Mouse (Mus musculus) liver, postnatal 0 days (tissue): ENCODE data around the gene Vps72. TPM values are rescaled to one million over a fixed set of nuclear protein-coding genes. Genes with fewer than 3 reads are reported as not detected.

ENCODE experiments used
- ATAC-seq: fragments of 200-750 bp; cut with Nextera tagmentation; 2 replicates; pipeline ENCODE4 v1.8.0; 2017; ENCODE audit warnings: mild to moderate bottlenecking, moderate library complexity
- DNase-seq: peaks from one replicate; pipeline ENCODE4 v3.0.0-alpha.2; 2016
- H3K27ac ChIP-seq: fragments of 300-500 bp; sonication (generic); 2 replicates; pipeline ENCODE4 v1.5.1; 2014; ENCODE audit warnings: antibody characterized with exemption, moderate library complexity, mild to moderate bottlenecking, low read depth
- H3K27me3 ChIP-seq: fragments of 300-500 bp; sonication (generic); 2 replicates; pipeline ENCODE4 v1.6.1; 2014; ENCODE audit warnings: low read length, control low read depth, mixed read lengths; ENCODE audit not compliant: insufficient read depth
- H3K36me3 ChIP-seq: fragments of 300-500 bp; sonication (generic); replicated peaks from 2 replicates; pipeline ENCODE4 v1.6.1; 2014; ENCODE audit warnings: mild to moderate bottlenecking, control low read depth, low read length, moderate library complexity, mixed read lengths; ENCODE audit not compliant: insufficient read depth
- H3K4me1 ChIP-seq: fragments of 300-500 bp; sonication (generic); 2 replicates; pipeline ENCODE4 v1.6.1; 2014; ENCODE audit warnings: antibody characterized with exemption, mild to moderate bottlenecking, control low read depth; ENCODE audit not compliant: insufficient read depth
- H3K4me2 ChIP-seq: fragments of 300-500 bp; sonication (generic); 2 replicates; pipeline ENCODE4 v1.6.1; 2014; ENCODE audit warnings: low read depth, mild to moderate bottlenecking, low read length, moderate library complexity, mixed read lengths
- H3K4me3 ChIP-seq: fragments of 300-500 bp; sonication (generic); 2 replicates; pipeline ENCODE4 v1.5.1; 2014; ENCODE audit warnings: low read depth, low read length
- H3K9ac ChIP-seq: fragments of 300-500 bp; sonication (generic); replicated peaks from 2 replicates; pipeline ENCODE4 v1.6.1; 2014; ENCODE audit warnings: mild to moderate bottlenecking, moderate library complexity
- H3K9me3 ChIP-seq: fragments of 300-500 bp; sonication (generic); 2 replicates; pipeline ENCODE4 v1.6.1; 2016; ENCODE audit warnings: mild to moderate bottlenecking, control low read depth, low read length, mixed read lengths
- CTCF ChIP-seq: sonication (generic); IDR thresholded peaks from 2 replicates; pipeline ENCODE4 v1.5.1; 2016; ENCODE audit warnings: antibody characterized with exemption, low read depth
- EP300 ChIP-seq: IDR thresholded peaks from 2 replicates; pipeline ENCODE4 v1.6.1; 2016; ENCODE audit warnings: antibody characterized with exemption, low read depth, mild to moderate bottlenecking
- WGBS: fragments of 180-500 bp; shearing (Covaris S2); extraction: QIAGEN DNeasy Blood & Tissue Kit; methylation state at CpG from one replicate; pipeline ENCODE4 v1.1.7; 2014; ENCODE audit not compliant: insufficient replicate concordance; 5-methylcytosine and 5-hydroxymethylcytosine counted together
- polyA plus RNA-seq: library from polyadenylated mRNA; unstranded; fragments of >200 nt; fragmentation: Nextera tagmentation; extraction: Ambion mirVana; gene quantifications from 2 replicates; pipeline ENCODE4 v1.2.1, GENCODE M21; 2015

Gene Vps72
- polyA plus RNA-seq, 1 experiment from 2014 or later, result 27.4 TPM

DNA sequence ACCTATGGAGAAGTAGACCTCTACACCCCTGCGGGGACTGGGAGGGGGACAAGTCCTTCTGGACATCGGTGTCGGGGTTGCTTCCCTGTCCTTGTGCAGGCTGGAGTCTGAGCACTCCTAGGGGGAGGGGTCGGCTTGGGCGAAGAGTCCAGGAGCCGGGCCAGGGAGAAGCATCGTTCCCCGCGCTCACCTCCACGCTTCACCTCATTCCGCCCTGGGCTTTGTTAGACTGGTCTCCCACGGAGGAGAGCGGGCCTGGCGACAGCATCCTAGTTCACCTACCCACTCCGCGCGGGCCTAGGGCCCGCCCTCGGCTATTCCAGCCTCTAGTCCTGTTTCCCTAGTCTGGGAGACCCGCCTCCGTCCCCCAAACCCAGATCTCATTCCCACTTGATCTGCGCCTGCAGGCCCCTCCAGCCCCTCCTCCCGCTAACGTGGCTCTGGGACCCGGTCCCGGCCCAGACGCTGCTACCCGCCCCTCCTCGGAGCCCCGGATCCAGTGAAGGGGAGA, 50.3 kb downstream of the Vps72 start:
- Histone ChIP-seq H3K9me3 (no peaks in the 10 kb centered on the region), H3K9ac (no peak overlapping the region; the same call in 1 of the 2 replicates), H3K27me3 (peaks cover 32% of the 10 kb centered on the region), H3K4me1 (peaks cover 8% of the 10 kb centered on the region; the same call in 1 of the 2 replicates), H3K4me3 (peak overlapping the region; percentile 63), H3K27ac (no peak overlapping the region), H3K4me2 (peak overlapping the region; percentile 98), H3K36me3 (no peaks in the 10 kb centered on the region)
- 4% methylated on average over 29 of the region's 30 CpGs for WGBS
- no peak for ATAC-seq
- DNase-seq, result no peak
- TF ChIP-seq EP300, result no peak
- no peak for TF ChIP-seq CTCF

DNA sequence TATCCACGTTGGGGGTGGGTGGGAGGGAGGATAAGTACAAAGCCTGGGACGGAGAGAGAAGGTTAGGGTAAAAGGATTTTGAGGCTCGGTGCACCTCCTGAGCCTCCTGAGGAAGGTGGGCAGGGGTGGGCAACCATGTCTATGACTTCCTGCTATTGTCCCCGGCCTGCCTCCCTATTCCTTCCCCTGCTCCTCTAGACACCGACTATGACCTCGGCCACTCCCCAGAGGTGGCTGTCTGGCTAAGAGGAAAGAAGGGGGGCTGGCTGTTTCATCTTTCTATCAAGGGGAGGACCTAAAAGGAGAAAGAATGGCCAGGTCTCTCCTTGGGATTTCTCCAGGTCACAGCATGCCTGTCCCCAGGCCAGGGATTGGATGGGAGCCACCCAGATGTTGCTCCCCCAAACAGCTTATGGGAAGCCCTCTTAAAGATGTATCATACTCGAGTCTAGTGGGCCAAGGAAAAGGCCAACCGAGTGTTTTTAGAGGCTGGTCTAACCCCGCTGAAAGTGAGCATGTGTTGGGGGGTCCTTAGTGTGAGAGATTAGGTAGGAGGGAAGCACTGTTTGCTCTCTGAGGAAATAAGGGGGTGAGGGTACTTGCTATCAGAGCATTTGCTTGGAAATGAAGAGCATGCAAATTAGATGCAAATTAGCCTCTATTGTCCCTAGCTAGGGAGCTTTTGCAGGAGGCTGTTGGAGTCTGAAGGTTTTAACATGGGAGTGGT, 51.0 kb downstream of the Vps72 start:
- TF ChIP-seq EP300 (no peak), CTCF (no peak)
- peak overlapping the region; percentile 63; the same call in 1 of the 2 replicates for H3K4me3 ChIP-seq
- H3K4me2 ChIP-seq, result 0 out of 2 replicates have a peak overlapping the region, but pooled peaks have one; percentile 98
- ATAC-seq (no peak), DNase-seq (no peak)
- peaks cover 32% of the 10 kb centered on the region for H3K27me3 ChIP-seq
- 19% methylated on average over 9 of the region's 9 CpGs for WGBS
- H3K9ac ChIP-seq, result no peak overlapping the region; the same call in 1 of the 2 replicates
- H3K36me3 ChIP-seq, result no peaks in the 10 kb centered on the region
- H3K27ac ChIP-seq, result no peak overlapping the region
- peaks cover 8% of the 10 kb centered on the region; the same call in 1 of the 2 replicates for H3K4me1 ChIP-seq
- no peaks in the 10 kb centered on the region for H3K9me3 ChIP-seq

DNA sequence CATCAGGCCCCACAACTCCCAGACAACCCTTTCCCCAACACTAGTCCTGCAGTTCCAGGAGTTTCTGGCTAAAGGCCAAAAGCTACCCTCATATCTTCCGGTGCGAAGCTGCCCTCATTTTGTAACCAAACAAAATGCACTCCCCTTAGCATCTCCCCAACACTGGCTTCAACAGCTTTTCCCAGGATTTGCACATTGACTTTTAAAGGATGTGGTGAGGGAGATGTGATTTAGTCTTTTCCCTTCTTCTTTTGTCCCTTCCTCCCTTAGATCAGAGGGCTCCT, 51.5 kb downstream of the Vps72 start:
- Histone ChIP-seq H3K4me3 (no peak overlapping the region), H3K4me2 (no peak overlapping the region), H3K27me3 (peaks cover 32% of the 10 kb centered on the region), H3K27ac (no peak overlapping the region), H3K36me3 (no peaks in the 10 kb centered on the region), H3K9me3 (no peaks in the 10 kb centered on the region), H3K4me1 (peaks cover 8% of the 10 kb centered on the region; the same call in 1 of the 2 replicates), H3K9ac (no peak overlapping the region)
- ATAC-seq (no peak), DNase-seq (no peak)
- 59% methylated on average over 2 of the region's 2 CpGs for WGBS
- TF ChIP-seq EP300 (no peak), CTCF (no peak)

DNA sequence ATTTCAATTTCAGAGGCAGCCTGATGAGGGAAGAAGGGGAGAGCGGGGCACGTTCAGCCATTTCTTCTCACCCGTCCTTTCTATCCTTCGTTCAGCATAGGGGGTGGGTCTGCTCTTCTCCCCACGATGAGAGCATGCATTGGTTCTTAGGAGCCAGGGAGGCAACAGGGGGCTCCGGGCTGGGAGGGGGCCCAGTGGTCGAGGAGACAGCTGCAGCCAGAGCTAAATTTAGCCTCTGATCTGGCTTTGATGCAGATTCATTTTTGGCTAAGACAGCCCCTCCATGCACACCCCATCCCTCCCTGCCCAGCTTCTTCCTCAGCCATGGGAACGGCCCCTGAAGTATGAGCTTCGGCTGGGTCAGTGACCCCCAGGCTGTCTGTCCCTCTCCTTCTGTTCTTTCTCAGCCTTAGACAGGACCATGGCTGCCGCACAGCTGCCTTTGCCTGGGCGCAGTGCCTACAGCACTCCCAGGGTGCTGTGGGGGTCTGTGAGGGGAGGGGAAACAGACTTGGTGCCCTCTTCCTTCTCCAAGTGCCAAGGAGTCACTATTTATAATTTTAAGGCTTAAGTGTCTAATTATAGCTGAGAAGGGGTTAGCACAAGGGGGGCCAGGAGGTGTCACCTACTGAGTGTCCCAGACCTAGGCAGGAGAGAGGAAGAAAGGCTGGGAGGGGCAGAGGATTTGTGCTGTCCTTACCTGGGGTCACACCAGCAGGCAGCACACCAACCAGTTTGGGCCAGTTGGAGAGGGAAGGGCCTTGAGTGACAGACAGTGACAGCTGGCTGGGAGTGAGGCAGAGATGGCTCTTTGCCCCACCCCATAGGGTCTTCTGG, 52.8 kb downstream of the Vps72 start:
- ATAC-seq, result no peak
- no peak overlapping the region for H3K9ac ChIP-seq
- H3K27me3 ChIP-seq, result peaks cover 32% of the 10 kb centered on the region

DNA sequence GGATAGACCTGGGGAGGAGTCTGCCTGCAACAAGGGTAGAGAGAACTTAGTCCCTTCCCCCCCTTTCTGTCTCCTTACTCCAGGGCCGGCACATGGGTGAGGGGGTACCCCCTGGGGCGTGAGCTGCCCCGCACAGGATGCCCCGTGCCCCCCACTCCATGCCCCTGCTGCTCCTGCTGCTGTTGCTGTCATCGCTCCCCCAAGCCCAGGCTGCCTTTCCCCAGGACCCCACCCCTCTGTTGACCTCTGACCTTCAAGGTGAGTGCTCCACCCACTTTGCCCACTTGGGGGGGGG, 53.4 kb downstream of the Vps72 start:
- Histone ChIP-seq H3K9ac (no peak overlapping the region), H3K9me3 (no peaks in the 10 kb centered on the region), H3K27ac (no peak overlapping the region), H3K4me1 (peaks cover 8% of the 10 kb centered on the region; the same call in 1 of the 2 replicates), H3K4me2 (no peak overlapping the region), H3K27me3 (peaks cover 32% of the 10 kb centered on the region), H3K36me3 (no peaks in the 10 kb centered on the region), H3K4me3 (no peak overlapping the region)
- ATAC-seq (no peak), DNase-seq (no peak)
- 74% methylated on average over 5 of the region's 5 CpGs for WGBS
- TF ChIP-seq CTCF, result no peak
- TF ChIP-seq EP300, result no peak

More for the DNA sequence above, 52.8 kb downstream of the Vps72 start:
- no peak overlapping the region for H3K4me3 ChIP-seq
- no peak overlapping the region for H3K27ac ChIP-seq
- no peak for DNase-seq
- TF ChIP-seq EP300, result no peak
- TF ChIP-seq CTCF, result no peak
- peak overlapping the region; percentile 18; the same call in 1 of the 2 replicates for H3K4me2 ChIP-seq
- H3K4me1 ChIP-seq, result peaks cover 8% of the 10 kb centered on the region; the same call in 1 of the 2 replicates
- no peaks in the 10 kb centered on the region for H3K9me3 ChIP-seq
- H3K36me3 ChIP-seq, result no peaks in the 10 kb centered on the region
- 75% methylated on average over 11 of the region's 11 CpGs for WGBS

DNA sequence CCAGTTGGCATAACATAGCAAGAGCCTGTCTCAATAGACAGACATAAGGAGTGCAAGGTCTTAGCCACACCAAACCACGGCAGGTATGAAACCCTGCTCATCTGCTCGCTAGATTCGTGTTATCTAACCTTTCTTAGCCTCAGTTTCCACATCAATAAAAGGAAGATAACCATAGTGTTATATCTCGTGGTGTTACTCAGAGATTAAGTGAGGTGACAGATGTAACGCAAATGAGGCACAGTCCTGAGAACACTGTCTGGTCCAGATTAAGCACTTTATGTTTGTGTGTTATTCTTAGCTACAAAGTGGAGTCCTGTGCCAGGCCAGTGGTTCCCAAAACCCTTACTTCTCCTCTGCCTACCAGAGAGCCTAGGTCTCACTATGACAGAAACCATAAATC, 54.0 kb downstream of the Vps72 start:
- no peak for ATAC-seq

More for the DNA sequence above, 54.0 kb downstream of the Vps72 start:
- 55% methylated on average over 5 of the region's 5 CpGs for whole genome bisulfite sequencing
- no peak for DNase-seq
- no peaks in the 10 kb centered on the region for H3K36me3 ChIP-seq
- no peak overlapping the region for H3K4me2 ChIP-seq
- H3K9me3 ChIP-seq, result no peaks in the 10 kb centered on the region
- H3K9ac ChIP-seq, result no peak overlapping the region
- peaks cover 34% of the 10 kb centered on the region for H3K27me3 ChIP-seq
- no peak for TF ChIP-seq EP300
- no peak for TF ChIP-seq CTCF
- no peak overlapping the region for H3K27ac ChIP-seq
- no peak overlapping the region for H3K4me3 ChIP-seq
- peaks cover 2% of the 10 kb centered on the region; the same call in 1 of the 2 replicates for H3K4me1 ChIP-seq
